Mouse (Mus musculus): Measurements from ENCODE around the gene Fto.

The Fto gene

DNA sequence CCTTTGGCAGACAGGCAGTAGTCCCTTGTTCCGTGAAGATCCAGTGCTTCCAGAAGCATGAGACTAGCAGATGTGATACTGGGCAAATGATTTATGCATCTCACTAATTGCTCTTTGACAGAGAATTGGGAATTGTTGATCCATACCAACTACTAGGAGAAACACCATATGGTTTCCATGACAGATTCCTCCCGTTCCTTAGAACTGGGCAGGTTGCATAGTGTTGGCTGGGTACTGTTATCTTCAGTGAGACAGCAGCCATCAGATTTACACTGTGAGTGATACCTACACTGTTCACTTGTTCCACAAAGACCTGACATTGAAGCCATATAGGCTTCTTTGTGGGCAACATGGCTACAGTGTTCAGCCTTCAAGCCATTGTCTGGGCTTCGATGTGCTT is 191.0 kb downstream of the Fto start:
- no peak for DNase-seq

DNA sequence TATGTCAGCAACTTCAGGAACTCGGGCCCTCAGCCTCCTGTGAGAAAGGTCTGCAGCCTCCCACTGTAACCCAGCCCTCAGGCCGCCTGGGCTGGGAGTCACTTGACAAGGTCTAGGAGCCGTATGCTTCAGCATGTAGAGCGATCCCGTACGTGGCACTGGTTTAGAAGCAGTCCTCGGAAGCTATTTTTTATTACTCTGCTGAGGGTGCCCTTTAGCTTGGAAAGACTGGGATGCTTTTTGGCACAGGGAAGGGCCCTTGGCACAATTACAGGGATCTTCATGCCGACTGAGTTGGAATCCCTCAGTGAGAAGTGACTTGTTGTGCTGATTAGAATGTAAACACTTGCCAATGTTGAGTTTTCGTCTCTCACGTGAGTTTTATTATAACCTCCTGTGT is 191.6 kb downstream of the Fto start:
- DNase-seq = no peak

DNA sequence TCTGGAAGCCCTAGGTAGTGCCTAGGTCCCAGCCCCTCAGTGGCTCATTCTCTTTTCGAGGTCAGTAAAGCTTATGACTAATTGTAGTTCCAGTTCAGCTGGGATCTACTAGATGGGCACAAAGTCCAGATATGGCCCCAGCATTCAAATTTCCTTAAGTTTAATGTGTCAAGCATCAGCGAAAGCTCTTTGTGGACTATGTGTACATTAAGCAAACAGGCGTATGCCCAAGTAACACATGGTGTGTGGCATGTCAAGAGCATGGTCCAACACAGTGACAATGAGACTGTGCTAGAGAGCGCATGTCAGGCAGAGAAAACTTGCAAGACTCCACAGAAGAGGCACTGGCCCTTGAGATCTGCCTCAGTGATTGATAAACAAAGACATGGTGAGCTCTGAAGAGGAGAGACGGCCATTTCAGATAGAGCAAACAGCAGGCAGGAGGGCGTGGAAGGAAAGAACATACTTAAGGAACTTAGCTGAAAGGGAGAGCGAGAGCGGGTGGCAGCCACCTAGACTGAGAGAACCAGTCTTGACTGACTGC is 192.2 kb downstream of the Fto start:
- DNase-seq = no peak

- DNase-seq = no peak
Observed at GRCm38 (mm10) chr8:91505997-91506672, 192.8 kb downstream of the Fto start.

- no peak for DNase-seq
Observed at GRCm38 (mm10) chr8:91506682-91507257, 193.4 kb downstream of the Fto start.

- no peak for DNase-seq
Observed at GRCm38 (mm10) chr8:91507681-91508097, 194.4 kb downstream of the Fto start.

- no peak for DNase-seq
Observed at GRCm38 (mm10) chr8:91508284-91508683, 195.0 kb downstream of the Fto start.

DNA sequence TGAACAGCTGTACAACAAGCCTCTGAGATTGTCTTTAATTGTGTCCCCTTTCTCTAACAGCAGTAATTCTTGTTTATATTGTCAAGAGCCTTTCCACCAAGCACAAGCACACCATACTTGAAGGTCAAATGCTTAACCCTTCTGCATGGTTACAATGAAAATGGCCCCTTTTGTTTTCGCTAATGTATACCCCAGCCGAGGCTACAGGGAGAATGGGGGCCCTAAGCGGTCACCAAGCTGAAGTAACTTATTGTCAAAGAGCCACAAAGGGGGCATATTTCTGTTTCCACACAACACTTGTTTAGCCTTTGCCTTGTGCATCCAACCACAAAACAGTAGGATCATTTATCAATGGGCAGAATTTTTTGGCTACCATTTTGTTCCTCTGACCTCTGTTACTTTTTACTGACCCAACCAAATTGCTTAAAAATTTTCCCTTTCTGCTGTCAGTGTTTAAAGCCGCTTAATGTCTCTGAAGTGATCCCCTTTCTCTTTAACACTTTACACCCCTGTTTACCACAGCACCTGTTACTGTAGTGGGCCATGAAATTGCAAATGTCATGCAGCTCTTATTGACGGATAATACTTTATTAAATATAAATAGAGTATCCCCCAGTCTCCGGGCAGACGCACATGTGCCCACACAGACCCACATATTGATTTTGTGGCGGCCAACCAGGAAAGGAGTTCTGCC is 196.0 kb downstream of the Fto start:
- DNase-seq = no peak

DNA sequence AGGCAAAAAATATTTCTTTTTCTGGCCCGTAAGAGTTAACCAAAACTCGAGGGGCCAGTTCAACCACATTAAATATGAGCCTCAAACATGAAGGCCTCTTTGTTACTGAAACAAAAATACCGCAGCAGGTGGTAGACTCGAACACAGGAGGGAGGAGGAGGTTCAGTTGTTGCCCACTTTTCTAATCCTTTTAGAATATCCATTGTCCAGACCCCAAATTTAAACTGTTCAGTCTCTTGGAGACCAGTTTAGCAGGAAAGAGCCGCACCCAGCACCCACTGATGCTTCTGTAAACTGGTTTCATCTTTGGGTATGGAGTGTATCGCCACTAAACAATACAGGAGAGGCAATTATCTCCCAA is 196.6 kb downstream of the Fto start:
- DNase-seq = no peak

- DNase-seq = no peak
Observed at GRCm38 (mm10) chr8:91510716-91511115, 197.4 kb downstream of the Fto start.

GRCm38 (mm10) chr8:91511943-91512342 is 198.6 kb downstream of the Fto start:
- DNase-seq = no peak

- no peak for DNase-seq
Observed at GRCm38 (mm10) chr8:91514752-91515478, 201.6 kb downstream of the Fto start.

- DNase-seq = no peak
Observed at GRCm38 (mm10) chr8:91516422-91516821, 203.1 kb downstream of the Fto start.

DNA sequence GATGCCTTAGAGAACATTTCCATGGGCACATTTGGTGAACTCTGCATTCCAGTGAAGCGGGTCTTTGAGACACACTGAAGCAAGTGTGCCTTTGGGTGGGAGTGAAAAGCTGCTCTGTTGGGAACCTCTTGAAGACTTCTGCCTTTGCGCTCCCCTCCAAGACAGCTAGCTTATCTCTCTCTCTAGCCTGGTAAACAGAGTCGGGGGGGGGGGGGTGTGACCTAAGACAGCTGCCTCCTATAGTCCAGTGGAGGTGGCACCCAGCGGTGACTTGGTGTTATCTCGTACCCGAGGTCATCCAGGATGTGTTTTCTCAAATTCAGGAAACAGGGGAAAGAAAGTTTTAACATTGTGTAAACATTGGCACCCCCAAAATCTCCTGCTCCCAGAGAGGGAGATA is 204.8 kb downstream of the Fto start:
- no peak for DNase-seq

DNA sequence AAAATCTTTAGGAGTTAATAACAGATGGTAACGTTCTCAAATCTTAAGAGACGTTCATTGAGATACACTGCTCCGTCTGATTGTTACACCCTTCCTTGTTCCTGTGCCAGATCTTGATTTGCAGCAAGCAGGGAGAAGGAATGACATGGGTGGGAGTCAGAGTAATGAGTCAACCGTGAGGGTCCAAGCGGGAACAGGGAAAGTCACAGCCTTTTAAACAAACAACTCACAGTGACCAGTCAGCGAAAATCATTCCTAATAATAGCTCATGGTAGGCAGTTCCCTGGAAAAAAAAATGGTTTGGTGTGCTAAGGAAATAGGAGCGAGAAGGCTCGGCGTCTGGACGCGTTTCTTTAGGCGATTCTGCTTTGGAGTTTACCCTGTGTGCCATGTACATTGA is 208.9 kb downstream of the Fto start:
- no peak for DNase-seq

DNA sequence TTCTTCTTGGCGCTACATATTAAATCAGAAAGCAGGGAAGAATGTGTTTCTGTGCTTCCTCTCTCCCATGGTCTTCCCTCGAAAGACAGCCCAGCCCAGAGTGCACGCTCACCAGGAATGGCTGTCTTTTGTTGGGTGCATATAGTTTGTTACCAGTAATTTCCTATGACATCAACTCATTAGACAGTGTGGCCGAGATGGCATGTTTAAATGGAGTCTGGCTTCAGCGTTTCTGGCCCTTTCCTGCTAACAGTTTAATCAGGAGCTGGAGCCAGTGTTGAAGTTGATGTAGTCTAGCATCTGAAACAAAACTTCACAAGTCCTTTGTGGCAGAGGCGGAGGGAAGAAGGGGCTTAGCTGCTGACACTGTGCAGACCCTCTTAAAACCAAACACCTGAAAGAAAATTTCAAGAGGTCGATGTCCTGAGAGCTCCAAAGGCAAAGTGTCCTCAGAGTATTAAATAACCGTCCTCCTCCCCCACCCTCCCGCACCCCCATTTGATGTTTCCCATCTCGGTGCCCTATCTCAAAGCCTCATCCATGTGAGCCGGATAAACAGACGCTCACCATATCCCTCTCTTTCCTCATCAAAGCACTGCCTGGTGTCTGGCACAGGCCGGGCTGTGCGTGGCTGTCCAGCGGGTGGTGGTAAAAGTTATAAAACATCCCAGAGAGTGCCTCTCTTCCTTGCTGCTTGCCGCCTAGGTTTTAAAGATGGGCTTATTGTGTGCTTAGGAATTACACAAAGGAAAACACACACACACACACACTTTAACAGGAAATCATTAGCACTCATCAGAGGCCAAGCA is 210.9 kb downstream of the Fto start:
- no peak for DNase-seq

GRCm38 (mm10) chr8:91524865-91525250 is 211.5 kb downstream of the Fto start:
- DNase-seq = no peak

DNA sequence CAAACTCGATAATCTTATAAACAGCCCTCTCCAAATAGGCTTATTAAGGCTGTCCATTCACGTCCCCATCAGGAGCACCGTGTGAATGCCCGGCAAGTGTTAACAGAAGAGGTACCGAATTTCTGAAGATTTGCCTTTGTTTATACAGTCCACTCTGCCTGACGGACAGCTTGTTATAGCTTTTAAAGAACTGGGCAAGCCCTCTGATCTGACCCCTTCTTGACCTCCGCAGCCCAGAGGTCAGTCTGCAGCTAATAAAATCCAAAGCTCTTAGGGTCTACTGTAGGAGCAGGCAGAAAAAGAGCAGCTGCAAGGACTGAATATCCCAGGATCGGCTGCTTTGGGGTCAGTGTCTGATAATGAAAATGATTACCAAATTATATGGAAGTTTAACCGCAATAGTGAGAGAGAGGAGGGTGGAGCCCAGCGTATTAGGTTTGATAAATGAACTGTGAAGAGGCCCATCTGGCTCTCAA is 212.1 kb downstream of the Fto start:
- no peak for DNase-seq

GRCm38 (mm10) chr8:91528967-91529366 is 215.6 kb downstream of the Fto start:
- DNase-seq = no peak

DNA sequence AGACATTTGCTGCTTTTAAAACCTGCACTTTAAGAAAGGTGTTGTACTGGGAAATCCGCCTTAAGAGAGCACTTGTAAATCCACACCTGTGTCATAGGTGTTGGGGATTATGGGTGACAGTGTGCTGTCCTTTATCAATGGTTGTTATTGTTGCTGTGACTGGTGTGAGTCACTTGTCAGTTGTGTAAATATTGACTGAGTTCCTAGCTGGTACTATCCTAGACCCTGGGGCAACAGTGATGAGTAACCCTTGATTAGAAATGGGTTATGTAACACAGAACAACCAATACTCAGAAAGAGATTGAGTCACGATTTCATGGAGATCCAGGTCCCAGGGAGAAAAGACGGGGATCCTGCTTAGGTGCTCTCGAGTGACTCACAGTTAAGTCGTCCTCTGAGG is 216.4 kb downstream of the Fto start:
- DNase-seq = no peak

DNA sequence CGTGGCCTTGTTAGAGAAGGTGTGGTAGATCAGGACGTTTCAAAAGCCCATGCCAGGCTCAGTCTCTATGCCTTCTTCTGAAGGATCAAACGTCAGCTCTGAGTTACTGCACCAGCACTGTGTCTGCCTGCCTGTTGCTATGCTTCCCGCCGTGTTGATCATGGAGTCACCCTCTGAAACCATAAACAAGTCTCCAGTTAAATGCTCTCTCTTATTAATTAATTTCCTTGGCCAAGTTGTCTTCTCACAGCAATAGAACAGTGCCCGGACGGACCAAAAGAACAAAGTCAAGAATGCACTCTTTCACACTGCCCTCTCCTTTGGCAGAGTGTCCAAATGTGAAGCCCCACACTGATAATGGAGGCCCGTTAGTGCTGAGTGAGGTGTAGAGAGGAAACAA is 217.3 kb downstream of the Fto start:
- no peak for DNase-seq

DNA sequence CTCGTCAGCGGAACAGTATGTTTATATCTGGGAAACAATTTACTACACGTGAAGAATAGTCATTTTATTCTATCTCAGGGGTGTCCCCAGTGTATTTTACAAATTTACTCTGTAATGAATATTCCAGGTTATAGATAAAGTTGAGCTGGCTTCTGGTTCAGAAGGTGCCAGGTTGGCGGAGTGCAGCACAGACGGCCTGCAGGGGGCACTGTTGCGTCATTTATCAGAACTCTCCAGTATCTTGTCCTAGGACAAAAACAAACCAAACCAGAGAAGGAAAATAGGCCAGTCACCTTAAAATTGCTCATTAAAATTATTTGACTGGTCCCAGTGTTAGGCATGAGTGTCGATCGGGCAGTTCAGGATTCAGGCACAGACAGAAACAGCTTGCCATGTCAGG is 218.6 kb downstream of the Fto start:
- DNase-seq = peak; percentile 47 to 66

Measured in thymus, postnatal 36 days (tissue).